Mouse (Mus musculus) limb, embryonic 12.5 days (tissue): ENCODE measurements at regions not wholly inside any gene's neighbourhood (a gene's known extent, or its start where the extent isn't known, plus 50 kb on each side); places are given as distances from the start of the nearest gene placed in this dataset.

Experiments used
- ATAC-seq: fragments of 200-750 bp; cut with Nextera tagmentation; 2 replicates; pipeline ENCODE4 v1.8.0; 2017; ENCODE audit warnings: low read depth, moderate TSS enrichment; ENCODE audit not compliant: insufficient number of reproducible peaks, insufficient read depth, low FRiP score, low TSS enrichment
- H3K27ac ChIP-seq: fragments of 300-500 bp; sonication (generic); 2 replicates; pipeline ENCODE4 v1.5.1; 2016; ENCODE audit warnings: mild to moderate bottlenecking, moderate library complexity
- H3K27me3 ChIP-seq: fragments of 300-500 bp; sonication (generic); 2 replicates; pipeline ENCODE4 v1.6.1; 2016; ENCODE audit warnings: mild to moderate bottlenecking, moderate library complexity
- H3K36me3 ChIP-seq: fragments of 300-500 bp; sonication (generic); 2 replicates; pipeline ENCODE4 v1.6.1; 2016; ENCODE audit warnings: mild to moderate bottlenecking, moderate library complexity
- H3K4me1 ChIP-seq: fragments of 300-500 bp; sonication (generic); replicated peaks from 2 replicates; pipeline ENCODE4 v1.6.1; 2016
- H3K4me2 ChIP-seq: fragments of 300-500 bp; sonication (generic); 2 replicates; pipeline ENCODE4 v1.6.1; 2016; ENCODE audit warnings: mild to moderate bottlenecking, moderate library complexity
- H3K4me3 ChIP-seq: fragments of 300-500 bp; sonication (generic); replicated peaks from 2 replicates; pipeline ENCODE4 v1.5.1; 2016; ENCODE audit warnings: mild to moderate bottlenecking
- H3K9ac ChIP-seq: fragments of 300-500 bp; sonication (generic); replicated peaks from 2 replicates; pipeline ENCODE4 v1.6.1; 2016; ENCODE audit warnings: mild to moderate bottlenecking, moderate library complexity
- H3K9me3 ChIP-seq: fragments of 300-500 bp; sonication (generic); 2 replicates; pipeline ENCODE4 v1.6.1; 2016; ENCODE audit warnings: mild to moderate bottlenecking, moderate library complexity
- WGBS: fragments of 180-500 bp; shearing (Covaris S2); methylation state at CpG from one replicate; pipeline ENCODE4 v1.1.7; 2016; 5-methylcytosine and 5-hydroxymethylcytosine counted together

DNA sequence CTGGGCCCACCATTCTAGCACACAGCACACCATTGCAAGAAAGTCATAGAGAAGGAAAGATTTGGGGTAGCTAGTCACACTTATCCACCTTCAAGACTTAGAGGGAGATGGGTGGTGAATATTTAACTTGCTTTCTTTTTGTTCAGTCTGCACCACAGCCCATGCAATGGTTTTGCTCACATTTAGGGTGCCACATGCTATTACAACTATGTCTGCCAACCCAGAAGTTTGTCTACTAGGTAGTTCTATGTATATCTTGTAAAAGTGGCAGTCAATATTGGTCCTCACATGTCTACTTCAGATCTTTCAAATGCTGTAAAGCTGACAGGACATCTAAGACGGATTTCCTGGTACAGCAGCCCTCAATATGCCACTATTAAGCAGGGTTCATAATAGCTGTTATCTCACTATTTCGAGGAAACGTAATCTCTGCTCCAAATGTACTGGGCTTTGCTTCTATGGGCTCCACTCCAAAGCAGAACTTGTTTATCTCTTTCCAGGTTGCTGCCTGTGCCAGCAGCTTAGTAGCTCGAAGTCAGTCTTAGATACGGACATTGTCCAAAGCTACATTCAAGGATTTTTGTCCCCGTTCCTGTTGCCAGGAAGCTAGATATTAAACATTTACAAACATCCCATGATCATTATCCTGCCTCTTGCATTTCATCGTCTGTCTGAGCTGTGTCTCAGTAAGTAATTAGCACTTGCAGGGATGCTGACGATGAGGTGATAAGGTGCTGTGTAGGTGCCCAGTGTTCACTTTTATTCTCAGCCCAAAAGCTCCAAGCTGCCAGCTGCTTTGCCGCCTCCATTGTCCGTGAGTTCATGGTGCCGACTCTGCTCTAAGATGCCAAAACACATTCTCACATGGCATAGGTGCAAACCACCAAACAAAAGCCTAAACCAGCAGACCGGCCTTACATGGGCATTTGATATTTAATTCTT, 327.8 kb upstream of the Robo2 start:
- no peak overlapping the region for H3K4me3 ChIP-seq
- ATAC-seq: no peak
- WGBS: 76% methylated on average over 12 of the region's 12 CpGs

DNA sequence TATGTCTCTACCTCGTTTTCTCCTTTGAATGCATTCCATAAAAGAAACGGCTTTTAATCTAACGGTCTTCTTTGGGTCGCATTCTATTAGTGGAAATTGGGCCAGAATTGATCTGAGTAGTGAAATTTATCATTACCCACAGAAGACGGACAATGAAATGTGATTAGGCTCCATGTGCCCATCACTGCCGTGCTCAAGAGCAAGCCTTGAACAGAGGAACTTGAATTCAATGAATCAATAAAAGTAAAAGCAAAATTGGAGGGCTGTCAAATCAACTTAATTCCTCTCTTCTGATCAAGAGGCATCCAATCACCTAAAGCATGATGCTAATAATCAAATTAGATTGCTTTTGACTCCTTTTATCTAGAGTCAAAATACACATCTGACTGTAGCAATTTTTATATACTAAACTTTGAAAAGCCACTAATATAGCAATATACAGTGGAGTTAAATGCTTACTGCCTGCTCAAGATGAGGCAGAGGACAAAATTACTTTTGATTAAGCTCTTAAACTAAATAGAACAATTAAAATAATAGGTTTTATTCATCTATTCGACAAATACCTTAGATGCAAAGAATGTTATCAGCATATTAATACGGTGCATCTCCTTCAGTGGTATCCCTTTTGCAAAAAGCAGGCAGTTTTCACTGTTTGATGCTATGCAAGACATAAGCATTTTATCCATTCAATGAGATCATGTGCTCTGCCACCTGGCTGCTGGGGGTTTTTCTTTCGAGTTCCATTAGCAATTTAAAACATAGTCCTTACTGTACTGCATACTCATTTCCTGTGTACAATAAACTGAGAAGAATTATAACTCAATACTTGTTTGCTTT, 321.5 kb upstream of the Robo2 start:
- Histone ChIP-seq H3K9me3 (no peaks in the 10 kb centered on the region), H3K9ac (no peak overlapping the region), H3K4me1 (no peaks in the 10 kb centered on the region), H3K27ac (no peak overlapping the region), H3K4me2 (no peak overlapping the region), H3K36me3 (no peaks in the 10 kb centered on the region), H3K4me3 (no peak overlapping the region), H3K27me3 (no peaks in the 10 kb centered on the region)
- 81% methylated on average over 9 of the region's 9 CpGs for WGBS
- no peak for ATAC-seq

More for the DNA sequence above, 327.8 kb upstream of the Robo2 start:
- H3K9ac ChIP-seq: no peak overlapping the region
- no peak overlapping the region for H3K27ac ChIP-seq
- H3K27me3 ChIP-seq: no peaks in the 10 kb centered on the region
- no peaks in the 10 kb centered on the region for H3K4me1 ChIP-seq
- no peaks in the 10 kb centered on the region for H3K9me3 ChIP-seq
- no peak overlapping the region for H3K4me2 ChIP-seq
- no peaks in the 10 kb centered on the region for H3K36me3 ChIP-seq

DNA sequence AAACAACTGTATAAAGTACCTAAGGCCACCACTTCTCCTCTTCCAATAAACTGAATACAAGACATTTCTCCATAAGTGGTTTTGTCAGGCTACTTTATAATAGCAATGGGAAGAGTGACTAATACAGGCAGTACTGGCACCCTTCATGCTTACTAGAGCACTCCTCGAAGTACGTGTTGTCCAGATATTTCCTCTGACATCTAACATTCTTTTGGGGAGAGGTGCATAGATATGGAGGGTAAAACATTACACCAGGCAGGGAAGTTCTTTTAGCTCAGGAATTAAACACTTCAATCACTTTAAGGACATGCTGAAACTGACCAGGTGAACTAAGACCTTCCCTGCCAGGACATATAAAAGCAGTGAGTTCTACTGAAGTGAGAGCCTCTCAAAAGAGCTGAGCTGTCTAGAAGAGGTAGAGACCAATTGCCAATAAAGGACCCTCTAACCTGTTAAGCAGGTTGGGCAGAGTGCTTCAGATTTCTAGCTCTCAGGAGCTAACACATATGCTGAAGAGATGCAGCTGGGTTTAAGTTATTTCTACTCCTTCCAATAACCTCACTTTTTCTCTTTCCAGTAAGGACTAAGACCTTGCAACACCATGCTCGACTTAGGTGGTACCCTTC, 318.7 kb upstream of the Robo2 start:
- Histone ChIP-seq H3K27me3 (no peaks in the 10 kb centered on the region), H3K9ac (no peak overlapping the region), H3K9me3 (no peaks in the 10 kb centered on the region), H3K36me3 (no peaks in the 10 kb centered on the region), H3K4me3 (no peak overlapping the region), H3K4me2 (no peak overlapping the region), H3K4me1 (no peaks in the 10 kb centered on the region), H3K27ac (no peak overlapping the region)
- ATAC-seq: no peak
- WGBS: 74% methylated on average over 3 of the region's 3 CpGs

DNA sequence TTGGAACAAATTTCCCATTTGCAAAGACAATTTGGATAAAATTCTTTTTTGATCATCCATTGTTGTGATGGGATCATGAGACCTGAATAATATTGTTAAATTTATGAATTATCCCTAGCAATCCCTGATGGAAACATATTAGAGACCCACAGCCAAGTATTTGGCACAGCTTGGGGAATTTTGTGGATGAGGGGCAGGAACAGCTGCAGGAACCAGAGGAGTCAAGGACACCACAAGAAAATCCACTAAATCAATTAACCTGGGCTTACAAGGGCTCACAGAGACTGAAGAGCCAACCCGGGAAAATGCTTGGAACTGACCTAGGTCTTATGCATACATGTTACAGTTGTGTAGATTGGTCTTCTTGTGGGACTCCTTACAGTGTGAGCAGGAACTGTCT, 311.6 kb upstream of the Robo2 start:
- no peak overlapping the region for H3K4me3 ChIP-seq
- H3K4me1 ChIP-seq: no peaks in the 10 kb centered on the region; the same call in 1 of the 2 replicates
- no peaks in the 10 kb centered on the region for H3K36me3 ChIP-seq
- no peak overlapping the region for H3K4me2 ChIP-seq
- no peaks in the 10 kb centered on the region for H3K9me3 ChIP-seq
- H3K9ac ChIP-seq: no peak overlapping the region
- no peaks in the 10 kb centered on the region for H3K27me3 ChIP-seq
- no peak for ATAC-seq
- 22% methylated on average over 1 of the region's 1 CpGs for WGBS
- no peak overlapping the region for H3K27ac ChIP-seq

DNA sequence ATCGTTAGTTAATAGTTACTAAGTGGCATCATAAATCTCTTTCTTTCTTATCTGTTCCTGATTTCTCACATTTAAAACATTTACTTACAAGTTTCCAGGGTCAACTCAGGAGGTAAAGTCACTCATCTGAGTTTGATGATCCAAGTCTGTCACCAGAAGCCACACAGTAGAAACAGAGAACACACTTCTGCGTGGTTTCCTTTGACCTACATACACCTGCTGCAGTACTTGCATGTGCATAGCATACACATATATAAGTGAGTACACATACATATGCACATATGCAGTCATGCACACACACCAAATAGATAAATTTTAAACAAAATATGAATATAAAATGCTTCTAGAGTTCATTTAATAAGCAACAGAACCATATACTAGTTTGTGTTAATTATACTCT, 306.5 kb upstream of the Robo2 start:
- H3K4me1 ChIP-seq: peaks cover 3% of the 10 kb centered on the region; the same call in 1 of the 2 replicates
- no peak overlapping the region for H3K9ac ChIP-seq
- H3K36me3 ChIP-seq: no peaks in the 10 kb centered on the region
- H3K4me2 ChIP-seq: no peak overlapping the region
- no peak overlapping the region for H3K4me3 ChIP-seq
- WGBS: 57% methylated on average over 2 of the region's 2 CpGs
- H3K9me3 ChIP-seq: no peaks in the 10 kb centered on the region
- no peaks in the 10 kb centered on the region for H3K27me3 ChIP-seq
- no peak overlapping the region for H3K27ac ChIP-seq
- ATAC-seq: no peak

DNA sequence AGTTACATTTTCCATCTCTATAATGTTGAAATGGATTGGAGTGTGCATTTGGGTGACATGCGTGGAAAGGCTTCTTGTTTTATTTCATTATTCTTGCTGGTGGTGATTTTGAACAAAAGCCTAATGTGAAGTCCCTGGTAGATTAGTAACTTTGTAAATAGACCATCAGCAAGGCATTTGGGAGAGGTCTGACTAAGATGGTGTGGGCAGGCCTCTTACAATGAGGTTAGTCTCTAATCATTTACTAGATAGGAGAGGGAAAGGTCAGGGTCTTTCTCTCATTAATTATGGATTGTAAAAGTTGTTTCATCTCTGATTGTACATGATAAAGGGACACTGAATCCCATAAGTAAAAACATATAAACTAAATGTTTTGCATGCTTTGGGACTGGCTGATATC, 306.0 kb upstream of the Robo2 start:
- Histone ChIP-seq H3K4me2 (no peak overlapping the region), H3K9me3 (no peaks in the 10 kb centered on the region), H3K27ac (no peak overlapping the region), H3K36me3 (no peaks in the 10 kb centered on the region), H3K4me1 (peaks cover 3% of the 10 kb centered on the region; the same call in 1 of the 2 replicates), H3K4me3 (no peak overlapping the region), H3K27me3 (no peaks in the 10 kb centered on the region), H3K9ac (no peak overlapping the region)
- WGBS: 88% methylated on average over 1 of the region's 1 CpGs
- ATAC-seq: no peak

DNA sequence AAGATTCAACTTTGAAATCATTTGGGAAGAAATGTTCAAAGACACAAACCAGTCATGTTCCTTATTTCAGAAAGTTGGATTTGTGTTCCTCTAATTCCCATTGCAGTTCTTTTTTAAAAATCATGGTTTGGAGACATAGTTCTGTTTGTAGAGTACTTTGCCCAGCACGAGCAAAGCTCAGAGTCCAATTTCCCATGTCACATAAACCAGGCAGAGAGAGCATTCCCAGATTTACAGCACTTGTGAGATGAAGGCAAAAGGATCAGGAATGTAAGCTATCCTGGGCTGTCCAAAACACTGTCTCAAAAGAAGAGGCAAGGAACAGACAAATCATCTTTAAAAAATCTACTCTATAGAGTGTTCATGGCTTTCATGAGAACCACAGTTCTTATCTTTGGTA, 303.3 kb upstream of the Robo2 start:
- no peak for ATAC-seq
- Histone ChIP-seq H3K4me1 (peaks cover 3% of the 10 kb centered on the region; the same call in 1 of the 2 replicates), H3K4me2 (no peak overlapping the region), H3K27me3 (no peaks in the 10 kb centered on the region), H3K36me3 (no peaks in the 10 kb centered on the region), H3K4me3 (no peak overlapping the region), H3K27ac (no peak overlapping the region), H3K9me3 (no peaks in the 10 kb centered on the region), H3K9ac (no peak overlapping the region)
- 20% methylated on average over 1 of the region's 1 CpGs for WGBS

DNA sequence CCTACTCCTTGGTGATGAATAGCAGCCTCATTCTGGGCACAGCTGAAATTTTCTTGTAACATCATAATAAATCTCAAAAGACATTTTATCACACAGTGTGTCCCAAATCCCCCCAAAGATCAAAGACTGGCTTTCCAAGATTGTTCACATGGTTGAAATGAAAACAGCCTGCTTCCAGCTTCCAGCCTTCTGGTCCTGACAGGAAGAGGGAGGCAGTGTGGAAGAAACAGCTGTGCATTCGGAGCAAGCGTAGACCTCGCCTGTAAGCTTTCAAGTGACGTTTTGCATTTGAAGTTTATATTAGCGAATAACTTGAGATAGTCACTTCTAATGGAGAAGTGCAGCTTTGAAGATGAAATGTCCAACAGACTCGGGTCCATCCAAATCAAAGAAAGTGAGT, 300.9 kb upstream of the Robo2 start:
- no peak overlapping the region for H3K4me3 ChIP-seq
- H3K4me1 ChIP-seq: peaks cover 3% of the 10 kb centered on the region; the same call in 1 of the 2 replicates
- no peaks in the 10 kb centered on the region for H3K9me3 ChIP-seq
- H3K4me2 ChIP-seq: no peak overlapping the region
- WGBS: 36% methylated on average over 6 of the region's 6 CpGs
- H3K27me3 ChIP-seq: no peaks in the 10 kb centered on the region
- no peaks in the 10 kb centered on the region for H3K36me3 ChIP-seq
- no peak overlapping the region for H3K27ac ChIP-seq
- no peak for ATAC-seq
- no peak overlapping the region for H3K9ac ChIP-seq

DNA sequence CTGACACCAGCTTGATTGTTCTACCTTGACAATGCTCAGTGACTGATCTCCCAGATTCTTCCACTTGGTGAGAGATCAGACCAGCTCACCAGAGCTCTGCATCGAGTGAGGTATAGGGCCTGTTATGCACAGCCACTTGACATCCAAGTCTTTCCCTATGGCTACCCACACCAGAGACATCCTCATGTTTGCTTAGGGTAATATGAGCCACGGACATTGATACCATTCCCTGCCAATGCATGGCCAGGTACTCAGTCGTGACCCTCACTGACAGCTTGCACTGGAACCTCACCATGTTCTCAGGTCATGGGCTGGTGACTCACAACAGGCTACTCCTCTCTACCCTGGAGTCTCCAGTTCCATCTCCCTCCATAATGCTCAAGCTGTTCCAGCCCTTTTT, 290.4 kb upstream of the Robo2 start:
- Histone ChIP-seq H3K27me3 (no peaks in the 10 kb centered on the region), H3K4me2 (no peak overlapping the region), H3K9me3 (no peaks in the 10 kb centered on the region), H3K4me1 (no peaks in the 10 kb centered on the region), H3K4me3 (no peak overlapping the region), H3K36me3 (no peaks in the 10 kb centered on the region), H3K27ac (no peak overlapping the region), H3K9ac (no peak overlapping the region)
- WGBS: 85% methylated on average over 3 of the region's 3 CpGs
- no peak for ATAC-seq

DNA sequence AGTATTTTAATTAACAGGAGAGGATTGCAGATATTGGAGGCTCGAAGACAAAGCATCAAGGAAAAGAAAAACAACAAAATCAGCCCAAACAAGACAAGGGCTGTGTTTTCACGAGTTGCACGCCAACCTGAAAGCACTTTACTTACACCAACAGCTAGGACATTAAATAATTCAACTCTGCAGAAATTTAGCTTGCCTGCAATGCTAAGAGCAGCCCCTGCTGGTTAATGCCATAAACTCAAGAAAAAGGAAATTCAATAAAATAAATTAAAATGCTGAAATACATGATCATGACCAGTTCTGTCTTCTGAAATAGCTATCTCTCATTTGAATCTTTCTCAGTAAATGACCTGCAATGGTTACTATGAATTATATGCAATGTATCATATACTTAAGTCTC, 271.7 kb upstream of the Robo2 start:
- WGBS: 48% methylated on average over 3 of the region's 3 CpGs
- no peak overlapping the region for H3K4me2 ChIP-seq

DNA sequence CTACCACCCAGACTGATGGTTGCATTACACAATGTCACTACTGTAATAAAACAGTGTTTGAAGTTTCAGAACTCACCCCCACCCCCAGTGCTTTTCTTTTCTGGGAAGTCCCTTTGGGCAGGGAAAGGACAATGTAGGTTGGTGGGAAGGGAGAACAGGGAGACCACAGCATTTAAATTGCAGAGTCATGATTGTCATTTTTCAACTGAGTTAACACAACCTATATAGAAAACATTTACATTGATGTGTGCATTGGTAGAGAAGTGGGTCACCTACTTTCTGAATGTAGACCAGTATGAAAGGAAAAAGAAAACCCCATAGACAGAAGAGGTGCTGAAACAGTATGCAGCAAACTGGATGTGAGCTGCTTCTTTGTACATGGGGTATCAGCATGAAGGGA, 264.0 kb upstream of the Robo2 start:
- no peak for ATAC-seq
- H3K36me3 ChIP-seq: no peaks in the 10 kb centered on the region
- H3K4me3 ChIP-seq: no peak overlapping the region
- H3K9me3 ChIP-seq: no peaks in the 10 kb centered on the region
- no peaks in the 10 kb centered on the region for H3K27me3 ChIP-seq
- H3K4me2 ChIP-seq: no peak overlapping the region
- H3K9ac ChIP-seq: no peak overlapping the region
- no peak overlapping the region for H3K27ac ChIP-seq
- no peaks in the 10 kb centered on the region for H3K4me1 ChIP-seq

More for the DNA sequence above, 271.7 kb upstream of the Robo2 start:
- no peaks in the 10 kb centered on the region for H3K27me3 ChIP-seq
- H3K9ac ChIP-seq: no peak overlapping the region
- no peaks in the 10 kb centered on the region for H3K4me1 ChIP-seq
- no peak overlapping the region for H3K27ac ChIP-seq
- no peaks in the 10 kb centered on the region for H3K36me3 ChIP-seq
- ATAC-seq: no peak
- no peak overlapping the region for H3K4me3 ChIP-seq
- H3K9me3 ChIP-seq: no peaks in the 10 kb centered on the region
